26 mouse cellular contexts compared by ENCODE assay signal in genomic region chr2:180077622-180078021, GRCm38 (mm10). TPM values are rescaled to one million over a fixed set of nuclear protein-coding genes. Genes with fewer than 3 reads are reported as not detected.
DNase-seq lines count a peak whose midpoint lies in the region; ATAC-seq and TF ChIP-seq lines count a peak whose summit lies in the region.
"Had no signal": no experiment of that assay in that cellular context is flagged by ENCODE, and none has a peak within 500 bp of the region (broad histone marks: within the 10 kb centered on the region; RNA-seq: fewer than 3 reads in every experiment).

No protein-coding gene starts in this region.

- no peaks in the 10 kb centered on the region for H3K27me3 ChIP-seq in hindbrain, embryonic 12.5 days
- no peaks in the 10 kb centered on the region for H3K27me3 ChIP-seq in hindbrain, embryonic 11.5 days (ENCODE audit: control insufficient read depth, insufficient read depth, low read length)
- no peaks in the 10 kb centered on the region for H3K27me3 ChIP-seq in ES-Bruce4 (ENCODE audit: control insufficient read depth, insufficient read depth, low read length, poor library complexity, severe bottlenecking)
- no peaks in the 10 kb centered on the region for H3K27me3 ChIP-seq in midbrain, postnatal 0 days (ENCODE audit: insufficient read depth, low read length)
- H3K27me3 ChIP-seq: embryonic facial prominence, embryonic 13.5 days; embryonic facial prominence, embryonic 15.5 days; forebrain, embryonic 13.5 days; forebrain, embryonic 15.5 days; Patski had no signal

- peak; percentile 71 for TF ChIP-seq EP300 in ES-Bruce4 (IDR thresholded peaks at IDR 0.05; ENCODE audit: insufficient read depth, low read depth, low read length)

- H3K36me3 ChIP-seq in hindbrain, embryonic 12.5 days: peaks cover 47% of the 10 kb centered on the region
- H3K36me3 ChIP-seq in hindbrain, embryonic 11.5 days (ENCODE audit: control insufficient read depth, insufficient read depth, low read length): no peaks in the 10 kb centered on the region
- 0 out of 2 replicates have a peak, but pooled peaks cover 2% of the 10 kb centered on the region for H3K36me3 ChIP-seq in ES-Bruce4 (ENCODE audit: control insufficient read depth, insufficient read depth, low read length, poor library complexity, severe bottlenecking)
- peaks cover 17% of the 10 kb centered on the region; the same call in 1 of the 2 replicates for H3K36me3 ChIP-seq in midbrain, postnatal 0 days (ENCODE audit: insufficient read depth, low read length)

- no peaks in the 10 kb centered on the region for H3K4me1 ChIP-seq in hindbrain, embryonic 12.5 days
- H3K4me1 ChIP-seq in hindbrain, embryonic 11.5 days (replicated peaks; ENCODE audit: control insufficient read depth, insufficient read depth, low read length): no peaks in the 10 kb centered on the region
- peaks cover 5% of the 10 kb centered on the region for H3K4me1 ChIP-seq in ES-Bruce4 (ENCODE audit: control insufficient read depth, insufficient read depth, low read length)
- H3K4me1 ChIP-seq in midbrain, postnatal 0 days (ENCODE audit: insufficient read depth, low read length): no peaks in the 10 kb centered on the region
- H3K4me1 ChIP-seq: embryonic facial prominence, embryonic 13.5 days; embryonic facial prominence, embryonic 15.5 days; forebrain, embryonic 13.5 days; forebrain, embryonic 15.5 days had no signal

- WGBS in hindbrain, embryonic 12.5 days: 69% methylated on average over 3 of the region's 3 CpGs
- 68% methylated on average over 3 of the region's 3 CpGs for WGBS in hindbrain, embryonic 11.5 days
- whole genome bisulfite sequencing in midbrain, postnatal 0 days: 72% methylated on average over 3 of the region's 3 CpGs

- TF ChIP-seq POLR2A in ES-Bruce4 (IDR thresholded peaks at IDR 0.05; ENCODE audit: insufficient read depth, low read length): no peak

- H3K4me2 ChIP-seq in hindbrain, embryonic 12.5 days (replicated peaks): no peak overlapping the region
- no peak overlapping the region for H3K4me2 ChIP-seq in hindbrain, embryonic 11.5 days (replicated peaks; ENCODE audit: low read depth, low read length)
- no peak overlapping the region for H3K4me2 ChIP-seq in midbrain, postnatal 0 days (ENCODE audit: low read depth, low read length, poor library complexity, severe bottlenecking)
- H3K4me2 ChIP-seq: embryonic facial prominence, embryonic 13.5 days; embryonic facial prominence, embryonic 15.5 days; forebrain, embryonic 13.5 days; forebrain, embryonic 15.5 days had no signal

- DNase-seq in hindbrain, embryonic 11.5 days (ENCODE audit: low spot score): no peak
- peak; percentile 67 for DNase-seq in ZHBTc4 (ENCODE audit: low read depth, low spot score)
- no peak for DNase-seq in layer of hippocampus, adult 9-10 months (ENCODE audit: low spot score)
- DNase-seq in adrenal gland, postnatal 4 days (ENCODE audit: low spot score in 2 of 2): no peak
- DNase-seq in midbrain, postnatal 0 days (ENCODE audit: low spot score): no peak
- DNase-seq: adrenal gland, adult 2 months; adrenal gland, postnatal 10 days; adrenal gland, postnatal 25 days; cerebellum, adult 11-12 months; cerebellum, adult 2 months; cerebellum, adult 9-11 months; cerebellum, postnatal 14 days; cerebellum, postnatal 36 days; embryo, embryonic 11 days; forebrain, postnatal 0 days had no signal

- H3K4me3 ChIP-seq in hindbrain, embryonic 12.5 days: no peak overlapping the region
- no peak overlapping the region for H3K4me3 ChIP-seq in hindbrain, embryonic 11.5 days (ENCODE audit: low read depth, low read length)
- no peak overlapping the region for H3K4me3 ChIP-seq in ES-Bruce4 (ENCODE audit: low read depth, low read length)
- H3K4me3 ChIP-seq in midbrain, postnatal 0 days (ENCODE audit: low read depth, low read length): no peak overlapping the region
- H3K4me3 ChIP-seq: embryonic facial prominence, embryonic 13.5 days; embryonic facial prominence, embryonic 15.5 days; erythroblast, embryonic 14.5 days; forebrain, embryonic 13.5 days; forebrain, embryonic 15.5 days had no signal

- H3K27ac ChIP-seq in hindbrain, embryonic 12.5 days: 0 out of 2 replicates have a peak overlapping the region, but pooled peaks have one; percentile 4
- no peak overlapping the region for H3K27ac ChIP-seq in hindbrain, embryonic 11.5 days (ENCODE audit: low read depth, low read length)
- H3K27ac ChIP-seq in ES-Bruce4 (ENCODE audit: insufficient read depth, low read length): peak overlapping the region; percentile 51; the same call in 1 of the 2 replicates
- no peak overlapping the region for H3K27ac ChIP-seq in midbrain, postnatal 0 days (ENCODE audit: low read depth, low read length)
- H3K27ac ChIP-seq: embryonic facial prominence, embryonic 13.5 days; embryonic facial prominence, embryonic 15.5 days; forebrain, embryonic 13.5 days; forebrain, embryonic 15.5 days had no signal

- ATAC-seq in hindbrain, embryonic 12.5 days (ENCODE audit: low FRiP score): no peak
- ATAC-seq in hindbrain, embryonic 11.5 days (ENCODE audit: low FRiP score): no peak
- ATAC-seq in midbrain, postnatal 0 days (ENCODE audit: low FRiP score): no peak
- ATAC-seq: forebrain, embryonic 13.5 days; forebrain, embryonic 15.5 days; forebrain, postnatal 0 days; Patski had no signal

- no peaks in the 10 kb centered on the region for H3K9me3 ChIP-seq in hindbrain, embryonic 12.5 days (replicated peaks)
- no peaks in the 10 kb centered on the region for H3K9me3 ChIP-seq in hindbrain, embryonic 11.5 days (ENCODE audit: control insufficient read depth, low read length)
- no peaks in the 10 kb centered on the region for H3K9me3 ChIP-seq in ES-Bruce4 (replicated peaks; ENCODE audit: control insufficient read depth, insufficient read depth, low read length, poor library complexity, severe bottlenecking)
- no peaks in the 10 kb centered on the region for H3K9me3 ChIP-seq in midbrain, postnatal 0 days (ENCODE audit: low read length)
- H3K9me3 ChIP-seq: embryonic facial prominence, embryonic 13.5 days; embryonic facial prominence, embryonic 15.5 days; forebrain, embryonic 13.5 days; forebrain, embryonic 15.5 days; G1E had no signal

- no peak for TF ChIP-seq CTCF in ES-Bruce4 (IDR thresholded peaks at IDR 0.05; ENCODE audit: low read depth, low read length)
- TF ChIP-seq CTCF in midbrain, postnatal 0 days (IDR thresholded peaks at IDR 0.05): no peak

- no peak overlapping the region for H3K9ac ChIP-seq in hindbrain, embryonic 12.5 days
- H3K9ac ChIP-seq in hindbrain, embryonic 11.5 days (ENCODE audit: low read depth, low read length): no peak overlapping the region
- H3K9ac ChIP-seq in ES-Bruce4 (ENCODE audit: low read depth, poor library complexity, severe bottlenecking): no peak overlapping the region
- no peak overlapping the region for H3K9ac ChIP-seq in midbrain, postnatal 0 days (replicated peaks; ENCODE audit: low read length, poor library complexity, severe bottlenecking)
- H3K9ac ChIP-seq: embryonic facial prominence, embryonic 13.5 days; embryonic facial prominence, embryonic 15.5 days; forebrain, embryonic 13.5 days; forebrain, embryonic 15.5 days; forebrain, postnatal 0 days had no signal

RNA-seq across cellular contexts. Expression of gene Mtg2, which starts 7.2 kb away (rescaled TPM):
- polyA plus RNA-seq in hindbrain, embryonic 12.5 days (2016; fragmentation: Nextera tagmentation; extraction: Ambion mirVana): 30.0 and 31.4 TPM in 2 replicates
- polyA plus RNA-seq in hindbrain, embryonic 11.5 days (2014; fragmentation: Nextera tagmentation; extraction: Ambion mirVana): 26.3 and 31.5 TPM in 2 replicates
- 12.4 and 14.7 TPM in 2 replicates for polyA plus RNA-seq in ES-Bruce4 (2011; ENCODE audit: insufficient read depth, insufficient read length, low read depth, missing spikeins)
- 10 to 100 TPM; 16.4 to 17.7 TPM for total RNA-seq in adrenal gland, postnatal 4 days (2021)
- 18.0 and 21.3 TPM in 2 replicates for total RNA-seq in midbrain, postnatal 0 days (2014; rRNA removed)
- polyA plus RNA-seq in midbrain, postnatal 0 days (2015; fragmentation: Nextera tagmentation; extraction: Ambion mirVana): 27.3 and 29.1 TPM in 2 replicates

RNA-seq across cellular contexts. Expression of gene Hrh3, which starts 26.7 kb away (rescaled TPM):
- 4.1 and 4.2 TPM in 2 replicates for polyA plus RNA-seq in hindbrain, embryonic 12.5 days (2016; fragmentation: Nextera tagmentation; extraction: Ambion mirVana)
- 2.6 and 2.7 TPM in 2 replicates for polyA plus RNA-seq in hindbrain, embryonic 11.5 days (2014; fragmentation: Nextera tagmentation; extraction: Ambion mirVana)
- polyA plus RNA-seq in ES-Bruce4 (2011; ENCODE audit: insufficient read depth, insufficient read length, low read depth, missing spikeins): 0.24 TPM in 1 of 2 replicates, not detected in the other
- total RNA-seq in adrenal gland, postnatal 4 days (2021): under 1 TPM; 0.28 to 0.48 TPM
- 6.2 and 9.3 TPM in 2 replicates for total RNA-seq in midbrain, postnatal 0 days (2014; rRNA removed)
- polyA plus RNA-seq in midbrain, postnatal 0 days (2015; fragmentation: Nextera tagmentation; extraction: Ambion mirVana): 4.9 and 6.2 TPM in 2 replicates
- total RNA-seq: adrenal gland, adult 2 months; common myeloid progenitor, adult 5-6 weeks had no signal
- polyA plus RNA-seq: C2C12; erythroblast, embryonic 14.5 days; G1E had no signal

RNA-seq across cellular contexts. Expression of gene Ss18l1, which starts 35.3 kb away (rescaled TPM):
- polyA plus RNA-seq in hindbrain, embryonic 12.5 days (2016; fragmentation: Nextera tagmentation; extraction: Ambion mirVana): 32.9 and 37.7 TPM in 2 replicates
- polyA plus RNA-seq in hindbrain, embryonic 11.5 days (2014; fragmentation: Nextera tagmentation; extraction: Ambion mirVana): 18.5 and 19.9 TPM in 2 replicates
- polyA plus RNA-seq in ES-Bruce4 (2011; ENCODE audit: insufficient read depth, insufficient read length, low read depth, missing spikeins): 5.1 TPM in 2 replicates
- 1 to 10 TPM; 8.9 to 9.6 TPM for total RNA-seq in adrenal gland, postnatal 4 days (2021)
- 110 and 111 TPM in 2 replicates for total RNA-seq in midbrain, postnatal 0 days (2014; rRNA removed)
- polyA plus RNA-seq in midbrain, postnatal 0 days (2015; fragmentation: Nextera tagmentation; extraction: Ambion mirVana): 49.2 and 52.3 TPM in 2 replicates

RNA-seq across cellular contexts. Expression of gene Psma7, which starts 35.4 kb away (rescaled TPM):
- 630 and 656 TPM in 2 replicates for polyA plus RNA-seq in hindbrain, embryonic 12.5 days (2016; fragmentation: Nextera tagmentation; extraction: Ambion mirVana)
- 756 and 797 TPM in 2 replicates for polyA plus RNA-seq in hindbrain, embryonic 11.5 days (2014; fragmentation: Nextera tagmentation; extraction: Ambion mirVana)
- 257 and 264 TPM in 2 replicates for polyA plus RNA-seq in ES-Bruce4 (2011; ENCODE audit: insufficient read depth, insufficient read length, low read depth, missing spikeins)
- 100 to 1,000 TPM; 245 to 248 TPM for total RNA-seq in adrenal gland, postnatal 4 days (2021)
- 197 and 234 TPM in 2 replicates for total RNA-seq in midbrain, postnatal 0 days (2014; rRNA removed)
- 584 and 586 TPM in 2 replicates for polyA plus RNA-seq in midbrain, postnatal 0 days (2015; fragmentation: Nextera tagmentation; extraction: Ambion mirVana)

RNA-seq across cellular contexts. Expression of gene Osbpl2, which starts 41.5 kb away (rescaled TPM):
- polyA plus RNA-seq in hindbrain, embryonic 12.5 days (2016; fragmentation: Nextera tagmentation; extraction: Ambion mirVana): 52.2 and 53.8 TPM in 2 replicates
- 42.1 and 42.2 TPM in 2 replicates for polyA plus RNA-seq in hindbrain, embryonic 11.5 days (2014; fragmentation: Nextera tagmentation; extraction: Ambion mirVana)
- polyA plus RNA-seq in ES-Bruce4 (2011; ENCODE audit: insufficient read depth, insufficient read length, low read depth, missing spikeins): 18.0 and 18.9 TPM in 2 replicates
- 10 to 100 TPM; 35.1 to 37.2 TPM for total RNA-seq in adrenal gland, postnatal 4 days (2021)
- 52.6 and 67.5 TPM in 2 replicates for total RNA-seq in midbrain, postnatal 0 days (2014; rRNA removed)
- polyA plus RNA-seq in midbrain, postnatal 0 days (2015; fragmentation: Nextera tagmentation; extraction: Ambion mirVana): 64.9 and 70.3 TPM in 2 replicates

Comparison
In these comparisons a context has a peak if more than half of its experiments do, and no peak if none do; other contexts are left out.
1. H3K27ac ChIP-seq: peak in hindbrain, embryonic 12.5 days (single experiment) and ES-Bruce4 (single experiment); none in hindbrain, embryonic 11.5 days (single experiment) and midbrain, postnatal 0 days (single experiment).